Mouse (Mus musculus) lung, postnatal 0 days (tissue): ENCODE data around the gene Tmem115. TPM values are rescaled to one million over a fixed set of nuclear protein-coding genes. Genes with fewer than 3 reads are reported as not detected.
A peak's percentile ranks its signal among the peaks of the same experiment; 100 is the strongest.

Source experiments
- ATAC-seq: fragments of 200-750 bp; cut with Nextera tagmentation; 2 replicates; pipeline ENCODE4 v1.8.0; 2017; ENCODE audit warnings: moderate library complexity
- DNase-seq: peaks from one replicate; pipeline ENCODE4 v3.0.0-alpha.2; 2016; ENCODE audit warnings: low spot score
- H3K27ac ChIP-seq: fragments of 300-500 bp; sonication (generic); 2 replicates; pipeline ENCODE4 v1.5.1; 2014; ENCODE audit warnings: antibody characterized with exemption, mild to moderate bottlenecking, low read length, mixed read lengths
- H3K27me3 ChIP-seq: fragments of 300-500 bp; sonication (generic); replicated peaks from 2 replicates; pipeline ENCODE4 v1.6.1; 2014; ENCODE audit warnings: low read length, mixed read lengths; ENCODE audit not compliant: insufficient read depth
- H3K36me3 ChIP-seq: fragments of 300-500 bp; sonication (generic); 2 replicates; pipeline ENCODE4 v1.6.1; 2014; ENCODE audit warnings: low read length, mixed read lengths; ENCODE audit not compliant: insufficient read depth
- H3K4me1 ChIP-seq: fragments of 300-500 bp; sonication (generic); 2 replicates; pipeline ENCODE4 v1.6.1; 2014; ENCODE audit warnings: antibody characterized with exemption, low read depth, low read length, mixed read lengths; ENCODE audit not compliant: insufficient read depth
- H3K4me2 ChIP-seq: fragments of 300-500 bp; sonication (generic); replicated peaks from 2 replicates; pipeline ENCODE4 v1.6.1; 2014; ENCODE audit warnings: low read depth, mild to moderate bottlenecking, low read length, moderate library complexity, mixed read lengths
- H3K4me3 ChIP-seq: fragments of 300-500 bp; sonication (generic); 2 replicates; pipeline ENCODE4 v1.5.1; 2014; ENCODE audit warnings: low read depth, low read length
- H3K9ac ChIP-seq: fragments of 300-500 bp; sonication (generic); replicated peaks from 2 replicates; pipeline ENCODE4 v1.6.1; 2014; ENCODE audit warnings: low read depth, mild to moderate bottlenecking
- H3K9me3 ChIP-seq: fragments of 300-500 bp; sonication (generic); 2 replicates; pipeline ENCODE4 v1.6.1; 2016; ENCODE audit warnings: low read length, mixed read lengths
- CTCF ChIP-seq: IDR thresholded peaks from 2 replicates; pipeline ENCODE4 v1.5.1; 2016; ENCODE audit warnings: antibody characterized with exemption, mild to moderate bottlenecking
- EP300 ChIP-seq: IDR thresholded peaks from 2 replicates; pipeline ENCODE4 v1.6.1; 2016; ENCODE audit warnings: antibody characterized with exemption, mild to moderate bottlenecking, control low read depth
- WGBS: fragments of 180-500 bp; shearing (Covaris S2); extraction: QIAGEN DNeasy Blood & Tissue Kit; methylation state at CpG from one replicate; pipeline ENCODE4 v1.1.7; 2014; 5-methylcytosine and 5-hydroxymethylcytosine counted together
- polyA plus RNA-seq: library from polyadenylated mRNA; unstranded; fragments of >200 nt; fragmentation: Nextera tagmentation; extraction: Ambion mirVana; gene quantifications from 2 replicates; pipeline ENCODE4 v1.2.1, GENCODE M21; 2015

Gene Tmem115
- polyA plus RNA-seq, 1 experiment from 2014 or later, result 48.5 TPM

GRCm38 (mm10) chr9:107566855-107567254 lies 33.1 kb downstream of the Tmem115 start:
- peak; percentile 83 for DNase-seq
- H3K27me3 ChIP-seq, result no peaks in the 10 kb centered on the region
- H3K4me3 ChIP-seq, result no peak overlapping the region
- H3K4me2 ChIP-seq, result peak overlapping the region; percentile 32
- peaks cover 21% of the 10 kb centered on the region; the same call in 1 of the 2 replicates for H3K4me1 ChIP-seq
- WGBS, result 40% methylated on average over 3 of the region's 3 CpGs
- 0 out of 2 replicates have a peak overlapping the region, but pooled peaks have one; percentile 30 for H3K9ac ChIP-seq
- TF ChIP-seq CTCF, result peak; percentile 50
- TF ChIP-seq EP300, result peak; percentile 97
- H3K27ac ChIP-seq, result peak overlapping the region; percentile 92
- peak; percentile 60 for ATAC-seq
- peaks cover under 1% of the 10 kb centered on the region; the same call in 1 of the 2 replicates for H3K36me3 ChIP-seq
- no peaks in the 10 kb centered on the region for H3K9me3 ChIP-seq

GRCm38 (mm10) chr9:107567702-107568319 lies 34.1 kb downstream of the Tmem115 start, which contains the start of gene Hyal2:
Hyal2 (plus strand) TSS chr9:107567945.
- TF ChIP-seq CTCF (peak; percentile 3; the same call in 1 of the 2 replicates), EP300 (no peak)
- Histone ChIP-seq H3K4me1 (peaks cover 18% of the 10 kb centered on the region; the same call in 1 of the 2 replicates), H3K27me3 (no peaks in the 10 kb centered on the region), H3K4me3 (peak within 1 kb of the TSS; percentile 63), H3K9me3 (no peaks in the 10 kb centered on the region), H3K9ac (peak within 1 kb of the TSS; percentile 41), H3K36me3 (peaks cover 8% of the 10 kb centered on the region; the same call in 1 of the 2 replicates), H3K27ac (peak within 1 kb of the TSS; percentile 92), H3K4me2 (peak within 1 kb of the TSS; percentile 70)
- WGBS, result 7% methylated on average over 18 of the region's 18 CpGs
- ATAC-seq (no peak), DNase-seq (peak; percentile 58)

GRCm38 (mm10) chr9:107568331-107569261 lies 34.9 kb downstream of the Tmem115 start:
- Histone ChIP-seq H3K4me2 (peak overlapping the region; percentile 70), H3K9me3 (no peaks in the 10 kb centered on the region), H3K27me3 (no peaks in the 10 kb centered on the region), H3K9ac (peak overlapping the region; percentile 41), H3K36me3 (peaks cover 8% of the 10 kb centered on the region; the same call in 1 of the 2 replicates), H3K4me1 (peaks cover 17% of the 10 kb centered on the region; the same call in 1 of the 2 replicates), H3K4me3 (peak overlapping the region; percentile 63), H3K27ac (peak overlapping the region; percentile 92)
- DNase-seq (peak; percentile 95), ATAC-seq (peak; percentile 68)
- WGBS, result under 1% methylated on average over 41 of the region's 41 CpGs
- TF ChIP-seq EP300 (peak; percentile 69), CTCF (no peak)

GRCm38 (mm10) chr9:107569270-107569669 lies 35.5 kb downstream of the Tmem115 start:
- Histone ChIP-seq H3K36me3 (peaks cover 8% of the 10 kb centered on the region; the same call in 1 of the 2 replicates), H3K4me2 (peak overlapping the region; percentile 70), H3K27me3 (no peaks in the 10 kb centered on the region), H3K4me1 (peaks cover 11% of the 10 kb centered on the region; the same call in 1 of the 2 replicates), H3K9ac (peak overlapping the region; percentile 41), H3K9me3 (no peaks in the 10 kb centered on the region), H3K4me3 (peak overlapping the region; percentile 63), H3K27ac (peak overlapping the region; percentile 92)
- 1% methylated on average over 22 of the region's 23 CpGs for WGBS
- no peak for TF ChIP-seq EP300
- TF ChIP-seq CTCF, result no peak
- DNase-seq, result peak; percentile 53
- peak; percentile 3 for ATAC-seq

GRCm38 (mm10) chr9:107570016-107570415 lies 36.3 kb downstream of the Tmem115 start:
- peak overlapping the region; percentile 92 for H3K27ac ChIP-seq
- peak overlapping the region; percentile 63 for H3K4me3 ChIP-seq
- 24% methylated on average over 13 of the region's 13 CpGs for WGBS
- peak; percentile 23; the same call in 1 of the 2 replicates for TF ChIP-seq CTCF
- no peak for TF ChIP-seq EP300
- H3K4me2 ChIP-seq, result peak overlapping the region; percentile 70
- H3K4me1 ChIP-seq, result peaks cover 10% of the 10 kb centered on the region; the same call in 1 of the 2 replicates
- H3K9me3 ChIP-seq, result no peaks in the 10 kb centered on the region
- no peak for DNase-seq
- H3K36me3 ChIP-seq, result peaks cover 8% of the 10 kb centered on the region; the same call in 1 of the 2 replicates
- ATAC-seq, result no peak
- no peaks in the 10 kb centered on the region for H3K27me3 ChIP-seq
- peak overlapping the region; percentile 41 for H3K9ac ChIP-seq

- Histone ChIP-seq H3K4me1 (peaks cover 10% of the 10 kb centered on the region; the same call in 1 of the 2 replicates), H3K9me3 (no peaks in the 10 kb centered on the region), H3K27ac (peak overlapping the region; percentile 29), H3K36me3 (peaks cover 8% of the 10 kb centered on the region; the same call in 1 of the 2 replicates), H3K4me2 (peak overlapping the region; percentile 70), H3K9ac (no peak overlapping the region), H3K27me3 (no peaks in the 10 kb centered on the region), H3K4me3 (peak overlapping the region; percentile 63; the same call in 1 of the 2 replicates)
- 64% methylated on average over 21 of the region's 21 CpGs for WGBS
- DNase-seq (peak; percentile 45), ATAC-seq (no peak)
- TF ChIP-seq CTCF, result no peak
- no peak for TF ChIP-seq EP300
Observed at GRCm38 (mm10) chr9:107570845-107571244, 37.1 kb downstream of the Tmem115 start.
